In the genomic region with DNA sequence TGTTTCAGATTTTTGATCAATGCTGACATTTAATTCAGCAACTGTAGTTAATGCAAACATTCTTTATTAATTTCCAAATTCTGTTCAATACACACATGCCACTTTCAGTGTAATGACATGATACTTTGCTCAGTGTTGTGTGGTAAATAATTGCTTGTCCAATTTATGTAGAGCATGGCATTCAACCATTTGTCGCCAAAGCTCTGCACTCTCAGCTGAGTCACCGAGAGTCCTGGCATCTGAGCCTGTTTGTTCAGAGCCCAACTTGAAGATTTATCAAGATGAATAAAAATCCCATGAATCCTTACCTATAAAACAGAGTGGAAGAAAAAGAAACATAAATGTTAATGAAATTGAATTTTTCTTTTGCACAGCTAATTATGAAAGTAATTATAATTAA, we compare ENCODE assay signal across 22 mouse cellular contexts. TPM values are rescaled to one million over a fixed set of nuclear protein-coding genes. Genes with fewer than 3 reads are reported as not detected.
DNase-seq lines count a peak whose midpoint lies in the region; TF ChIP-seq lines count a peak whose summit lies in the region.
"Had no signal": no experiment of that assay in that cellular context is flagged by ENCODE, and none has a peak within 500 bp of the region (broad histone marks: within the 10 kb centered on the region; RNA-seq: fewer than 3 reads in every experiment).

No protein-coding gene starts in this region.

- H3K79me3 ChIP-seq in C2C12 (ENCODE audit: low read depth) = no peaks in the 10 kb centered on the region

- H3K27me3 ChIP-seq in C2C12 (ENCODE audit: control insufficient read depth, insufficient read depth, insufficient read length) = no peaks in the 10 kb centered on the region
- H3K27me3 ChIP-seq: embryonic facial prominence, embryonic 13.5 days; embryonic facial prominence, embryonic 15.5 days; forebrain, embryonic 12.5 days had no signal

- H3K27ac ChIP-seq in left cerebral cortex, adult 2 months = no peak overlapping the region
- H3K27ac ChIP-seq: embryonic facial prominence, embryonic 13.5 days; embryonic facial prominence, embryonic 15.5 days; forebrain, embryonic 10.5 days; forebrain, embryonic 12.5 days had no signal

- intact Hi-C loops in left cerebral cortex, adult 2 months (cut with DNase I) = loop anchor here (5.0 kb wide), 1 partner anchor 434 kb away; no protein-coding TSS in a partner anchor

- H3K79me2 ChIP-seq in C2C12 (ENCODE audit: control insufficient read depth, insufficient read depth) = no peaks in the 10 kb centered on the region

- no peak overlapping the region for H3ac ChIP-seq in C2C12 (ENCODE audit: control insufficient read depth, insufficient read length, low read depth)

- no peaks in the 10 kb centered on the region for H3K36me3 ChIP-seq in C2C12 (ENCODE audit: control insufficient read depth, insufficient read depth)
- H3K36me3 ChIP-seq: embryonic facial prominence, embryonic 13.5 days; embryonic facial prominence, embryonic 15.5 days; forebrain, embryonic 10.5 days; forebrain, embryonic 12.5 days had no signal

- TF ChIP-seq CTCF in C2C12 (IDR thresholded peaks at IDR 0.05; ENCODE audit: control insufficient read depth, insufficient read depth, insufficient read length) = no peak
- TF ChIP-seq CTCF in left cerebral cortex, adult 2 months (IDR thresholded peaks at IDR 0.05) = no peak

- peak; percentile 8 for DNase-seq in adrenal gland, postnatal 25 days
- DNase-seq in adrenal gland, postnatal 14 days = no peak
- peak; percentile 67 for DNase-seq in induced T-regulatory cell, adult 2 months (ENCODE audit: low read depth)
- DNase-seq in right cerebral cortex, postnatal 14 days = no peak
- no peak for DNase-seq in left cerebral cortex, adult 2 months (ENCODE audit: extremely low spot score in 1 of 2, low spot score in 2 of 2)
- DNase-seq: adrenal gland, postnatal 36 days; B cell, adult 2 months; cerebellum, adult 11-12 months; cerebellum, adult 2 months; cerebellum, adult 9-10 months; cerebellum, postnatal 10 days; cerebellum, postnatal 25 days; embryo, embryonic 11 days had no signal

- no peak overlapping the region for H3K4me3 ChIP-seq in C2C12 (ENCODE audit: insufficient read depth, poor library complexity, severe bottlenecking)
- H3K4me3 ChIP-seq in left cerebral cortex, adult 2 months = no peak overlapping the region
- H3K4me3 ChIP-seq: embryonic facial prominence, embryonic 13.5 days; embryonic facial prominence, embryonic 15.5 days; erythroblast, embryonic 14.5 days; forebrain, embryonic 10.5 days; forebrain, embryonic 12.5 days had no signal

TF ChIP-seq in C2C12, 6 proteins besides CTCF, POLR2A, EP300 and RAD21:
- TF ChIP-seq MYOD1 (IDR thresholded peaks at IDR 0.05; ENCODE audit: control insufficient read depth, insufficient read length, low read depth) (peak; percentile 49), FOSL1 (IDR thresholded peaks at IDR 0.05; ENCODE audit: insufficient read depth, low read length, poor library complexity, severe bottlenecking) (no peak), MAX (IDR thresholded peaks at IDR 0.05) (no peak)

RNA-seq across cellular contexts. Expression of a gene that starts 55.3 kb away (rescaled TPM):
- not detected in 2 replicates for total RNA-seq in adrenal gland, postnatal 25 days (2021)
- not detected in 2 replicates for total RNA-seq in adrenal gland, postnatal 14 days (2021)
- not detected for polyA plus RNA-seq in C2C12 (2012; fragmentation: generic; extraction: Trizol)
- 1 to 10 TPM; 1.2 to 1.9 TPM for total RNA-seq in left cerebral cortex, adult 2 months (2021)
- total RNA-seq: adrenal gland, adult 18-20 months; adrenal gland, postnatal 36 days; MEL had no signal
- polyA plus RNA-seq: erythroblast, embryonic 14.5 days; Patski had no signal

Comparison
In these comparisons a context has a peak if more than half of its experiments do, and no peak if none do; other contexts are left out.
1. DNase-seq: peak in adrenal gland, postnatal 25 days (single experiment) and induced T-regulatory cell, adult 2 months (single experiment); none in adrenal gland, postnatal 14 days (single experiment), right cerebral cortex, postnatal 14 days (single experiment) and left cerebral cortex, adult 2 months (0 of 2).